ENCODE assay signal across 18 mouse cellular contexts in the genomic region with DNA sequence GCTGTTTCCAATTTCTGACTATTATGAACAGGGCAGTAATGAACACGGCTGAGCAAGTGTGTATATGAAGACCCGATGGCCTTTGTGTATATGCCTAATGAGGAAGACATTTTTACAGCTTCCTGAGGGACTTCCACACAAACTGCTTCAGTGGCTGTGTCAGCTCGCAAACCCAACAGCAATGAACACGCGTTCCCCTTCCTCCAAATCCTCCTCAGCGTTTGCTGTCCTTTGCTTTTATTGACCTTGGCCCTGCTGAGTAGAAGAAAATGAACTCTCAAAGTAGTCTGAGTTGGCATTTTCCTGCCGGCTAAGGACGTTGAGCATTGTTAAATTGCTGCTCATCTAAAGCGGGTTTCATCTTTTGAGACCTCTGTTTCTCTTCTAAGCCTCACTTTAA. TPM values are rescaled to one million over a fixed set of nuclear protein-coding genes. Genes with fewer than 3 reads are reported as not detected.
DNase-seq lines count a peak whose midpoint lies in the region; ATAC-seq lines count a peak whose summit lies in the region.
"Had no signal": no experiment of that assay in that cellular context is flagged by ENCODE, and none has a peak within 500 bp of the region (broad histone marks: within the 10 kb centered on the region; RNA-seq: fewer than 3 reads in every experiment).

No protein-coding gene starts in this region.

- no peak overlapping the region for H3K9ac ChIP-seq in heart, embryonic 12.5 days

- DNase-seq in heart, adult 11 months: peak; percentile 66
- DNase-seq in heart, adult 18-20 months: no peak
- peak; percentile 51 for DNase-seq in heart, embryonic 10.5 days (ENCODE audit: low spot score)
- DNase-seq: adrenal gland, adult 2 months; adrenal gland, adult 8-10 months; adrenal gland, postnatal 10 days; adrenal gland, postnatal 14 days; adrenal gland, postnatal 25 days; adrenal gland, postnatal 36 days; B cell, adult 2 months; cerebellum, adult 11 months; cerebellum, adult 11-12 months; cerebellum, adult 18-20 months had no signal

- H3K36me3 ChIP-seq in heart, embryonic 10.5 days: no peaks in the 10 kb centered on the region
- no peaks in the 10 kb centered on the region for H3K36me3 ChIP-seq in heart, embryonic 12.5 days
- H3K36me3 ChIP-seq: G1E had no signal

- WGBS in heart, embryonic 10.5 days: 86% methylated on average over 9 of the region's 9 CpGs
- WGBS in heart, embryonic 12.5 days: 82% methylated on average over 9 of the region's 9 CpGs

- H3K4me1 ChIP-seq in heart, embryonic 10.5 days: no peaks in the 10 kb centered on the region
- no peaks in the 10 kb centered on the region for H3K4me1 ChIP-seq in heart, embryonic 12.5 days (replicated peaks)

- H3K27ac ChIP-seq in heart, embryonic 10.5 days: no peak overlapping the region
- no peak overlapping the region for H3K27ac ChIP-seq in heart, embryonic 12.5 days (ENCODE audit: poor library complexity, severe bottlenecking)

- no peak overlapping the region for H3K4me2 ChIP-seq in heart, embryonic 12.5 days

- no peak for ATAC-seq in heart, embryonic 12.5 days (ENCODE audit: insufficient number of reproducible peaks, low FRiP score)
- ATAC-seq: activated CD4-positive, CD25-positive, alpha-beta regulatory T cell, adult 4 months; CD4-positive, CD25-positive, alpha-beta regulatory T cell, adult 4 months; Patski had no signal

- no peak overlapping the region for H3K4me3 ChIP-seq in heart, embryonic 10.5 days
- no peak overlapping the region for H3K4me3 ChIP-seq in heart, embryonic 12.5 days

- H3K27me3 ChIP-seq in heart, embryonic 10.5 days (ENCODE audit: insufficient read depth, poor library complexity, severe bottlenecking): no peaks in the 10 kb centered on the region
- no peaks in the 10 kb centered on the region for H3K27me3 ChIP-seq in heart, embryonic 12.5 days (replicated peaks)

- H3K9me3 ChIP-seq in heart, embryonic 10.5 days: no peaks in the 10 kb centered on the region
- no peaks in the 10 kb centered on the region for H3K9me3 ChIP-seq in heart, embryonic 12.5 days (replicated peaks)
- H3K9me3 ChIP-seq: G1E had no signal

RNA-seq across cellular contexts. Expression of a gene that starts 8.2 kb away (rescaled TPM):
- 10 to 100 TPM in 1 of 2 experiments, 1 to 10 TPM in 1; 8.6 to 10.8 TPM for total RNA-seq in heart, adult 18-20 months (2021)
- polyA plus RNA-seq in heart, embryonic 10.5 days (2016; fragmentation: Nextera tagmentation; extraction: Ambion mirVana): 17.1 and 26.0 TPM in 2 replicates
- 21.0 and 22.0 TPM in 2 replicates for polyA plus RNA-seq in heart, embryonic 12.5 days (2016; fragmentation: Nextera tagmentation; extraction: Ambion mirVana)

RNA-seq across cellular contexts. Expression of a gene that starts 50.6 kb away (rescaled TPM):
- total RNA-seq in heart, adult 18-20 months (2021): 10 to 100 TPM; 12.8 to 14.2 TPM
- polyA plus RNA-seq in heart, embryonic 10.5 days (2016; fragmentation: Nextera tagmentation; extraction: Ambion mirVana): 20.1 and 27.7 TPM in 2 replicates
- 22.9 and 23.7 TPM in 2 replicates for polyA plus RNA-seq in heart, embryonic 12.5 days (2016; fragmentation: Nextera tagmentation; extraction: Ambion mirVana)

Comparison
In these comparisons a context has a peak if more than half of its experiments do, and no peak if none do; other contexts are left out.
1. DNase-seq: peak in heart, adult 11 months (single experiment) and heart, embryonic 10.5 days (single experiment); none in heart, adult 18-20 months (0 of 2).